Mouse (Mus musculus) olfactory bulb, adult 2 months (tissue): ENCODE results near the gene Wdtc1. TPM values are rescaled to one million over a fixed set of nuclear protein-coding genes. Genes with fewer than 3 reads are reported as not detected.
A peak's percentile ranks its signal among the peaks of the same experiment; 100 is the strongest.

Source experiments
- H3K27ac ChIP-seq: fragments of 200-500 bp; 2 replicates; pipeline ENCODE4 v1.5.1; 2012; ENCODE audit warnings: low read depth, low read length; ENCODE audit not compliant: insufficient read depth
- H3K4me1 ChIP-seq: fragments of 200-500 bp; 2 replicates; pipeline ENCODE4 v1.6.1; 2012; ENCODE audit warnings: low read length; ENCODE audit not compliant: control insufficient read depth, insufficient read depth
- H3K4me3 ChIP-seq: fragments of 200-500 bp; 2 replicates; pipeline ENCODE4 v1.5.1; 2012; ENCODE audit warnings: mild to moderate bottlenecking, low read depth, low read length, moderate library complexity; ENCODE audit not compliant: insufficient read depth
- CTCF ChIP-seq: fragments of 200-500 bp; IDR thresholded peaks from 2 replicates; pipeline ENCODE4 v1.5.1; 2012; ENCODE audit warnings: low read depth, mild to moderate bottlenecking, low read length, moderate library complexity; ENCODE audit not compliant: insufficient read depth
- POLR2A ChIP-seq: fragments of 200-500 bp; IDR thresholded peaks from 2 replicates; pipeline ENCODE4 v1.6.1; 2012; ENCODE audit warnings: mild to moderate bottlenecking, low read depth, low read length, moderate library complexity; ENCODE audit not compliant: insufficient read depth
- WGBS: fragments of 180-500 bp; shearing (Covaris S2); methylation state at CpG from one replicate; pipeline ENCODE4 v1.1.7; 2018; 5-methylcytosine and 5-hydroxymethylcytosine counted together
- polyA plus RNA-seq: library from polyadenylated mRNA; stranded (reverse); fragments of >200 nt; gene quantifications from 2 replicates; pipeline ENCODE4 v1.2.4, GENCODE M21; 2012; ENCODE audit warnings: low replicate concordance; ENCODE audit not compliant: missing spikeins, insufficient read depth, insufficient read length

Gene Wdtc1
- polyA plus RNA-seq, 1 experiment: not detected

DNA sequence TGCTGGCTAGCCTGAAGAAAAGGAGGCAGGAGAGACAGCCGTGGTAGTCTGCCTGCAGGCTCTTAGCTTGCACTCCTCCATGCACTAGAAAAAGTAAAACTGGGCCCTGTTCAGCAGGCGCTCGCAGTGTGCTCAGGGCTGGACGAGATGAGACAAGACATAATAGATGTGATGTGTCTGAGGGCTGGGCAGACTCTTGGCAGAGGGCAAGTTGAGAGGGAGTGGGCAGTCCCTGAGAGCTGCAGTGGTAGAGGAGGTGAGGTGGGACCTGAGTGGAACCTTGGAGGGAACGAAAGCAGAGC is 25.7 kb upstream of the Wdtc1 start:
- TF ChIP-seq CTCF (no peak), POLR2A (no peak)
- WGBS: 25% methylated on average over 5 of the region's 5 CpGs
- Histone ChIP-seq H3K4me1 (peaks cover 52% of the 10 kb centered on the region), H3K27ac (peak overlapping the region; percentile 89), H3K4me3 (no peak overlapping the region)

DNA sequence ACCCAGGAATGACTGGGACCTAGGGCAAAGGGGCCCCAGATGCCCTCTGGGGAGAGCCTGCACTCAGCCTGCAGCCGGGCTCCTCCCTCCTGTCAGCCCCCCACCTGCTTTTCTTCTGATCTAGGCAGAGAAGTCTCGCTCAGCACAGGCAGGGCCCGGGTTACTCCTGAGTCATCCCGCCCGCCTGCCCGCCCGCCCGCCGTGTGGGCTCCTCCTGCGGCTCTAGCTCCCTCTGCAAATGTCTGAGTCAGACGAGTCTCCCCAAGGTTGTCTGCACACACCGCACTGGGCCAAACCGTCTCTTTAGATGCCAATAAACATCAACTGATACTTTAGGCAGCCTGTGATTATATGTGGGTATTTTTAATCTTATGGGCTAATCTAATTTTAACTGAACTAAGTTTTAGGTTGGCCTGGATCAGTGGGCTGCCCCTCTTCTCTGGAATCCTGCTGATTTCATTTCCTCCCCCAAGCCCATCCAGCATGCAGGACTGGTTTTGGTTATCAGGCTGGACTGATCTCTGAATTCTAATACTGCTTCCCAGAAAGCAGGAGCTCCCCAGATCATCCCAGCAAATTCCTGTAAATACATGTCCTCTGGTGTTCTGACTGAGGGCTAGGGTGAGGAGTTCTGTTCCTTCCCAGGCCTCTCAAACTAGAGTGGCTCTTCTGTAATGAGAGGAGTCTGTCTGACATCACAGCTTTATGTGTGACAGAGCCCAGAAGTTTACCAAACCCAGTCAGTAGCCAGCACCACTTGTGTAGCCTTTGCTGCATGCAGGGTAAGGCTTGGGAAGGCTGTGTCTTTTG is 25.2 kb upstream of the Wdtc1 start:
- WGBS: 7% methylated on average over 13 of the region's 13 CpGs
- no peak for TF ChIP-seq CTCF
- TF ChIP-seq POLR2A: no peak
- Histone ChIP-seq H3K4me3 (no peak overlapping the region), H3K4me1 (peaks cover 56% of the 10 kb centered on the region), H3K27ac (peak overlapping the region; percentile 89)

DNA sequence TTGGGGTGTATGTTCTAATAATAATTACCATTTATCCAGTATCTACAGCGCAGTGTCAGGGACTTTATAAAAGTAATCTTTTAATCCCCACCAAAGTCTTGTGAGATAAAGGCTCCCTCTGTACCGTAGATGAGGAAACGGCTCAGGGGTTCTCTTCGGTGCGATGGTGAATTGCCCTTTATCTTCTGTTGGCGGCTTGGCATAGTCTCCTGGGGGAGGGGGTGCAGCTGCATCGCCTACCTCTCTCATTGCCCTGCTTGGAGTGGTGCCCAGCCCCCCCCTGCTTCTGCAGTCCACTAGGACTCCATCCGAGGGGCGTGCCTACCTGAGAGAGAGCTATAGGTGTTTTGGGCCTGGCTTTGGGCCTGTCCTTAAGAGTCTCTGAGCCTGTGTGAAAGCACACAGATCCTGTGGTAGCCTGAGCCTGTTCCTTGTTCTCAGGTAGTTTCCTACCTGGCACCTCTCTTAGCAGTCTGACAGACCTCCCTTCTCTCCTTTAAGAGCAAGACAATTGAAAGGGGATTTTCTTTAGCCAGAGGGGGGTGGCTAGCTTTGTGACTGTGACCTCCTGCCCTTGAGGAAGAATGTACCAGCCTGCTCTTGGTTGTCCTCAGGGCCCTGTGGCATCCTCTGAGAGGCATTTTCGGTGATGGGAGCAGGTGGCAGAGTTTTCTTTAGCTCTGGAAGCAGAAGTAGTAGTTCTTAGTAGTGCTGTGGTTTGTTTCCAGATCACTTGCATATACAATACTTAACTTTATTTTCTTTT is 22.7 kb upstream of the Wdtc1 start:
- TF ChIP-seq CTCF: no peak
- TF ChIP-seq POLR2A: no peak
- no peak overlapping the region for H3K4me3 ChIP-seq
- H3K27ac ChIP-seq: peak overlapping the region; percentile 37
- H3K4me1 ChIP-seq: peaks cover 73% of the 10 kb centered on the region
- 44% methylated on average over 10 of the region's 10 CpGs for WGBS

DNA sequence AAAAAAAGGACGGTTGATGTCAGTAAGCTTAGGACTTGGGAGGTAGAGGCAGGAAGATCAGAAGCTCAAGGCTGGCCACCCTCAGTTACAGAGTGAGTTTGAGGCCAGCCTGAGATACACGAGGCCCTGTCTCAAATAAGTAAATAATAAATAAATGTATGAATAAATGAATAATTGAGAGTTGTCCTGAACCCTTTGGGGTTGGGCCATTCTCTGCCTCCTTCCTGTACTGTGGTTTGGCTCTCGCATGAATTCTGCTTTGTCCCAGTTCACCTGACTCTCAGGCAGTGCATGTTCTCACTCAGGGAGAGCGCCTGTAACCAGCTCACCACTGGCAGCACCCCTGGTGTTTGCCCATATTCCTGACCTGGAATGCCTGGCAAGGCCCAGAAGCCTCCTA is 20.7 kb upstream of the Wdtc1 start:
- Histone ChIP-seq H3K4me3 (no peak overlapping the region), H3K27ac (0 out of 2 replicates have a peak overlapping the region, but pooled peaks have one; percentile 88), H3K4me1 (peaks cover 68% of the 10 kb centered on the region)
- WGBS: 71% methylated on average over 4 of the region's 4 CpGs
- no peak for TF ChIP-seq POLR2A
- no peak for TF ChIP-seq CTCF

DNA sequence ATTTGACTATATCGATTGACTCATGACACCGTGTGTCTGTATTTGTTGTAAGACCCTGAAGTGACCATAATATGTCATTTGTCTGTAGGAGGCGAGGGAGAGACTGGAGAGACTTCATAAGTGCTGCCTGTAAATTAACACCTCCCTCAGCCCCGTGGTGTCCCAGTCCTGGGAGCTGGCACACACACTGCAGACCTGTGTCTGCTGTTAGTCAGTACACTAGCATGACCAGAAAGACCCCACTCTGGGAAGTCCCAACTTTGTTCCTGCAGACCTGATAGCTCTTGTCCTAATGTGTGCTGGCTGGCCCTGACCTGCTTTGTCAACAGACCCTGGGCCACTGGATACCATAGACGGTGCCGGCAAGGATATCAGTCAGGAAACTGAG is 19.0 kb upstream of the Wdtc1 start:
- no peak for TF ChIP-seq CTCF
- TF ChIP-seq POLR2A: no peak
- 49% methylated on average over 6 of the region's 6 CpGs for WGBS
- Histone ChIP-seq H3K27ac (peak overlapping the region; percentile 88), H3K4me1 (peaks cover 53% of the 10 kb centered on the region), H3K4me3 (peak overlapping the region; percentile 71)

DNA sequence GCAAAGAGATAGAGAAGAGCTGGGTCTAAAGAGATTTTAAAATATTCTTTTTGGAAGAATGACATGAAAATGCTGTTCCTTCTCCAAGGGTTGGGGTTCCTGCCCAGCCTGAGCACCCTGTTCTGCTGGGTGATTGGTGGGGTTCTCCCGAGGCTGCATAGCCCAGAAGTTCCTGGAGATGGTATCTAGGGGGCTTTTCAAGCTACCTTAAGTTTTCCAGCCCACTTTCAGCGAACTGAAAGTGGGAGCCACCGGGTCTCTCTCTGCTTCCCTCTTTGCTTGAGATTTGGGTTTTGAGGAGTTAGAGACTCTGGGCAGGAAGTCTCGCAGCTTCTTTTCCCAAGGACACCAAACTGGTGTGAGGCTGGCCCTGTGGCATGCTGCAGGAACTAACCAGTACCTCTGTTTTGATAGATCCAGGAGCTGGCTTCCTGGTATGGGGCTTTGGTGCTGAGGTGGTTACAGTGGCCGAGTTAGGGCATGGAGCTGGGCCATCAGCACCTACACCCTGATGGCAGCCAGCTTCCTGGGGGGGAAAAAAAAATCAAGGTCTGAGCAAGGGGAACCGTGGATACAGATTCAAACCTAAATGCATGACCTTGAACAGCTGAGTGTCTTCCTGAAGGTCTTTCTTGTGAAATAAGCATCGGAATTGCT is 18.5 kb upstream of the Wdtc1 start:
- Histone ChIP-seq H3K4me1 (peaks cover 48% of the 10 kb centered on the region), H3K4me3 (peak overlapping the region; percentile 71), H3K27ac (peak overlapping the region; percentile 88)
- no peak for TF ChIP-seq POLR2A
- 42% methylated on average over 7 of the region's 7 CpGs for WGBS

DNA sequence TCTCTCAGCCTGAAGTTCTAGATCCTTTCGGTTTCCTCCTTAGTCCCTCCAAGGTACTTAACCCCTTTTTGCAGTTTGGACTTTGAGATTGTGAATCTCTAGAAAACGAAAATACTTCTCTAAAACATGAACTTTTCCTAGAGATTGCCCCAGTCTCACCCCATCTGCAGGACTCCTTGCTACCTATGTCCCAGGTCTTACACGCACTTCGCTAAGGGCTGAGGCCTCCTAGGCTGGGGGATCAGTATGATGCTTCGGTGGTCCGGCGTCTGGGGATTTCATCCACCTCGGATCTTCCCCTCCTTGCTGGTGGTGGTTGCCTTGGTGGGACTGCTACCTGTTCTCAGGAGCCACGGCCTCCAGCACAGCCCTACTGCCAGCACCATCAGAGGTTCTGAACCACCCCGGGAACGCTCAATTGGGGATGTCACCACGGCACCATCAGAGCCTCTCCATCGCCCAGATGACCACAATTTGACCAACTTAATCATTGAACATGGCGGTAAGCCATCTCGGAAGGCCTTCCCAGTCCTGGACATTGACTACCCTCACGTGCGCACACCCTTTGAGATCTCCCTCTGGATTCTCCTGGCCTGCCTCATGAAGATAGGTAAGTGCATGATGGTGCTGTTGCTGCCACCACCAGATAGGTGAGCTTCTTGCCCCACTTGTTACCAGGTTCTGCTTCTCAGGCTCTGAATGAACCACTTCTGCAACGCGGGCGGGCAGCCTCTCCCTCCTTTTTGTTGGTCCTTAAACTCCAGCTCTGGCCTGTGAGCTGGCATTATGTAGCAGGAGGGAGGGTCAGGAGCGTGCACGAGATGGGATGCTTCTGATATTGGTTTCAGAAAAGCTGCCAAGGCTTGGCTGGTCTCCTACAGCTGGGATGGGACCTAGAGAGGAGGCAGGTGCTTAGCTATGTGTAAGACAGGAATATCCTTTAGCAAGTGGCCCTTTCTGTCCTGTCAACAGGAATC is 17.3 kb upstream of the Wdtc1 start:
- WGBS: 58% methylated on average over 22 of the region's 22 CpGs
- peaks cover 40% of the 10 kb centered on the region for H3K4me1 ChIP-seq
- H3K4me3 ChIP-seq: peak overlapping the region; percentile 71
- TF ChIP-seq POLR2A: no peak
- TF ChIP-seq CTCF: no peak
- peak overlapping the region; percentile 68 for H3K27ac ChIP-seq

DNA sequence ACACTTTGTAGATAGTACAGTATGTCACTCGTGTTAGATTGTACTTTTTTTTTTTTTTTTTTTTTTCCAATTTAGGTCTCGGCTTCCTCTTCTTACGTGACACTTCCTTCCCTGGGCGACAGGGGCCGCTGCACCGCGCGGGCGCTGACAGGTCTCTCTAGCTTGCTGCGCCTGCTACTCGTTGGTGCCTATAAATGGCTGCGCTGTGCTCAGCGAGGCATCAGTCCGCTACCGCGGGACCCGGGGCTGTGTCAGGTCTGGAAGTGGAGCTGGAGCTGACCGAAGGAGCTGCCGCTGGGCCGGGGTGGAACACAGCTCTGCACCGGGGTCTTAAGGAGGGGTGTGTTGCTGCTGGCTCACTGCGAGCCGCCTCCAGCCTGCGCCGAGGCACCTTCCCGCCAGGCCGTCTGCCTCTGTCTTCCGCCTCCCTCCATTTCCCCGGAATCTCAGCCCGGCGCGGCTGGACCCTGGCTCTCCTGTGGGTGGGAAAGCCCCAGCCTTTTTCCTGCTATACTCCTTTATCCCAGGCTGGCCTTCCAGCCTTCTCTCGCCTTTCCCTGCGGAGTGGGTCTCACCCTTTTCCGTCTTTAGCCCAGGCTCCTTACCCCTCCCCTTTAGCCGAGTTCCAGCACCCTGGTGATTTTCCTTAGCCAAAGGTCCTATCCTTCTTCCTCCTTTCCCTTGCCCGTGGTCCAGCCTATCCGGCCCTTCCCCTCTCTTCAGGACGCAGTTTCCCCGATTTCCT is 16.4 kb upstream of the Wdtc1 start, which contains the start of gene Slc9a1:
Gene Slc9a1, plus strand, starts transcription at position 154 of the 745 bp plus-strand sequence.
- under 1% methylated on average over 38 of the region's 40 CpGs for WGBS
- TF ChIP-seq CTCF (peak; percentile 82), POLR2A (peak; percentile 100)
- H3K4me1 ChIP-seq: peaks cover 35% of the 10 kb centered on the region
- H3K27ac ChIP-seq: peak within 1 kb of the TSS; percentile 68
- H3K4me3 ChIP-seq: peak within 1 kb of the TSS; percentile 71
